Mouse (Mus musculus): ENCODE results near the gene Sprr2f.

Sprr2f gene

DNA sequence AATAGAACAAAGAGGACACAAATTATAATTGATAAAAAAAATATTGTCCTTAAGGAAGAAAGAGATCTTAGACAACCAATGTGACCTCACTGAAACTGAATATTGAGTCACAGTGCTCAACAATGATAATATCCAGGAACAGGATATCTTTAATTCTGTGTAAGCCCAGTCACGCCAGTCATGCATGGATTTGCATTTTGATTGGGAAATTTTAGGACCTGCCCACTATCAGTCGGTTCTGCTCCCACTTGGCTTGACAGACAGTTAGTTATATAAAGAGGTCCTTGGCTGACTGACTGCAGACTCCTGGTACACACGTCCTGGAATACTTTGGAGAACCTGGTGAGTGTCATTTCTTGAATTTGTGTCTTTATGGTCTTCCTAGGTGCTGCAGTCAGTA lies at the start of gene Sprr2f:
Gene Sprr2f, plus strand, starts transcription at position 301 of the 400 bp plus-strand sequence.
- no peak for DNase-seq (ENCODE audit: low spot score in 2 of 2)

DNA sequence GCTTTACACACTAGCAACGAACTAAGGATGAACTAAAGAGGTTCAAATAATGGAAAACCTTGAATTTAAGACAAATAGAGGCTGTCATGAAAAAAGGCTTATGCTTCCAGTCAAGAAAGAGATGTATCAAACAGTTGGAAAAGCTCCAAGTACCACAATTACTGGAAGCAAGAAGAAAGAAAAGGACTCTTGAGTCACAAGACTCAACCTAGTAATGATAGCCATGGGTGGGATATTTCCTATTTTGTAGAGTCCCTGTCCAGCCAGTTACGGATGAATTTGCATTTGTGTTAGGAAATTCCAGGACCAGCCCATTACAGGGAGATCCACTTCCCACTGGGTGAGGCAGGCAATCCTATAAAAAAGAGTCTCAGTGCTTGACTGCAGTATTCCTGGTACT lies 48.7 kb upstream of the Sprr2f start, which contains the start of gene Sprr2b:
Gene Sprr2b, plus strand, starts transcription at position 301 of the 400 bp plus-strand sequence.
- no peak for DNase-seq (ENCODE audit: low spot score in 2 of 2)

DNA sequence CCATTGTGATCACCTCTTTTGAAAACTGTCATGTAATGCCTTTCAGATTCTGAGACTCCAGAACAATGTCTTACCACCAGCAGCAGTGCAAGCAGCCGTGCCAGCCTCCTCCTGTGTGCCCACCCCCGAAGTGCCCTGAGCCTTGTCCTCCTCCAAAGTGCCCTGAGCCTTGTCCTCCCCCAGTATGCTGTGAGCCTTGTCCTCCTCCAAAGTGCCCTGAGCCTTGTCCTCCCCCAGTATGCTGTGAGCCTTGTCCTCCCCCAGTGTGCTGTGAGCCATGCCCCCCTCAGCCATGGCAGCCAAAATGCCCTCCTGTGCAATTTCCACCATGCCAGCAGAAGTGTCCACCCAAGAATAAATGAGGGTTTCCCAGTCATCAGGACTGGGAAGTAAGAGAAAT lies 47.6 kb upstream of the Sprr2f start:
- DNase-seq (ENCODE audit: low spot score in 2 of 2) = no peak

DNA sequence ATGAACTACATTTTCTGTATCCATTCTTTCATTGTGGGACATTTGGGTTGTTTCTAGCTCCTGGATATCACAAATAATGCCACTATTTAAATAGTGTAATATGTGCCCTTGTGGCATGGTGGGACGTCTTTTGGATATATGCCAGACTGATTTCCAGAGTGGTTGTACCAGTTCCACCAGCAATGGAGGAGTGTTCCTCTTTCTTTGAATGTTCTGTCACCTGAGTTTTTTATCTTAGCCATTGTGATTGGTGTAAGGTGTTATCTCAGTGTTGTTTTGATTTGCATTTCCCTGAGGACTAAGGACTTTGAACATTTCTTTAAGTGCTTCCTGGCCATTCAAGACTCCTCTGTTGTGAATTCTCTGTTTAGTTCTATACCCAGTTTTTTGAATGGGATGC lies 28.7 kb upstream of the Sprr2f start:
- no peak for DNase-seq (ENCODE audit: low spot score in 2 of 2)

DNA sequence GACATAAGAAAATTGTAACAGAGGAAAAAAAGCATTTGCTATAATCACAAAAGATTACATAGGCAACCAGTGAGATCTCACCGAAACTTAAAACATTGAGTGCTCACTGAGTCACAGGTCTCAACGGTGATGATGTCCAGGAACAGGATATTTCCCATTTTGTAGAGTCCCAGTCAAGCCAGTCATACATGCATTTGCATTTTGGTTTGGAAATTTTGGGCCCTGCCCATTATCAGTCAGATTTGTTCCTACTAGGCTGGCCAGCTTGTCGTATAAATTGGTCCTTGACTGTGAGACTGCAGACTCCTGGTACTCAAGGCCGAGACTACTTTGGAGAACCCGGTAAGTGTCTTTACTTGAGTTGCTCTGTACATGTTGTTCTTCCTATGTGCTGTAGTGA lies 26.1 kb upstream of the Sprr2f start, which contains the start of gene Sprr2d:
Gene Sprr2d, plus strand, starts transcription at position 301 of the 400 bp plus-strand sequence.
- DNase-seq (ENCODE audit: low spot score in 2 of 2) = no peak

DNA sequence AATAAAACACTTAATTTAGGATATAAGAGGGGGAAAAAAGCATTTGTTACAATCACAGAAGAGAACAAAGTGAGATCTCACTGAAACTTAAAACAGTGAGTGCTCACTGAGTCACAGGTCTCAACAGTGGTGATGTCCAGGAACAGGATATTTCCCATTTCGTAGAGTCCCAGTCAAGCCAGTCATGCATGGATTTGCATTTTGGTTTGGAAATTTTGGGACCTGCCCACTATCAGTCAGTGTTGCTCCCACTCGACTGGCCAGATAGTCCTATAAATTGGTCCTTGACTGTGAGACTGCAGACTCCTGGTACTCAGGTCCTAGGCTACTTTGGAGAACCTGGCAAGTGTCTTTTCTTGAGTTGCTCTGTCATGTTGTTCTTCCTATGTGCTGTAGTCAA lies 13.1 kb upstream of the Sprr2f start, which contains the start of gene Sprr2e:
Gene Sprr2e, plus strand, starts transcription at position 301 of the 400 bp plus-strand sequence.
- DNase-seq (ENCODE audit: low spot score in 2 of 2) = no peak

GRCm38 (mm10) chr3:92361619-92362018 lies 3.4 kb upstream of the Sprr2f start:
- DNase-seq (ENCODE audit: low spot score in 2 of 2) = no peak

- no peak for DNase-seq (ENCODE audit: low spot score in 2 of 2)
Observed at GRCm38 (mm10) chr3:92373613-92374012, 8.6 kb downstream of the Sprr2f start.

- DNase-seq (ENCODE audit: low spot score in 2 of 2) = no peak
Observed at GRCm38 (mm10) chr3:92385385-92385784, 20.4 kb downstream of the Sprr2f start, which contains the start of gene Sprr2h. Sprr2h (plus strand) TSS chr3:92385685.

DNA sequence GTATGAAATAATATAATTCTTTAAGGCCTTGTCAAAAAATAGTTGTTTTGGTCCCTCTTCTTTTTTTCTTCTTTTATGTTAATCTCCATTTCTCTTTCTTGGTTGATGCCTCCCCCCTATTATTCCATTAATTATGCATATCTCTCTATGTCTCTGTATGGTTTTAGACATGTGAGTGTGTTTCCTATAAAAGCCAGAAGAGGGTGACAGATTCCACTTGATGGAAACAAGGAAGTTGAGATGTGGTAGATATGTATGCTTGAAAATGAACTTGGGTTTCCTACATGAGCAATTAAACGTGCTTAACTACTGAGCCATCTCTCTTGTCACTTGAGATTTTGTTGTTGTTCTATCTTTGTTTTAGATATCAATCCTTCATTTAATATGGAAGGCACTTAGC lies 29.3 kb downstream of the Sprr2f start:
- peak in 1 of 2 experiments; percentile 2 for DNase-seq (ENCODE audit: low spot score in 2 of 2)

DNA sequence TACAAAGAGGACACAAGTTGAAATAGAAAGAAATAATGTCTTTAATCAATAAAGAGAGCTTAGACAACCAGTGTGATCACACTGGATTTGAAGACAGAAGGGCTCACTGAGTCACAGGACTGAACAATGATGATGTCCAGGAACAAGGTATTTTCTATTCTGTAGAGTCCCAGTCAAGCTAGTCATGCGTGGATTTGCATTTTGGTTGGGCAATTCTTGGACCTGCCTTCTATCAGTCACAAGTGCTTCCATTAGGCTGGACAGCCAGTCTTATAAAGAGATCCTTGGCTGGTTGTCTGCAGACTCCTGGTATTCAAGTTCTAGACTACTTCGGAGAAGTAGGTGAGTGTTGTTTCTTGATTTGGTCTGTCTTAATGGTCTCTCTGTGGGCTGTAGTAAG lies 42.7 kb downstream of the Sprr2f start, which contains the start of gene Sprr2i:
Gene Sprr2i, plus strand, starts transcription at position 301 of the 400 bp plus-strand sequence.
- DNase-seq (ENCODE audit: low spot score in 2 of 2) = no peak
